Comparison of ENCODE assay signal across 8 mouse cellular contexts in genomic region chr1:182764541-182765281, GRCm38 (mm10). TPM values are rescaled to one million over a fixed set of nuclear protein-coding genes. Genes with fewer than 3 reads are reported as not detected.
A peak's percentile ranks its signal among the peaks of the same experiment; 100 is the strongest.
DNase-seq lines count a peak whose midpoint lies in the region; ATAC-seq and TF ChIP-seq lines count a peak whose summit lies in the region.

No protein-coding gene starts in this region.

- H3K4me1 ChIP-seq in heart, embryonic 13.5 days = peaks cover 15% of the 10 kb centered on the region

- H3K27me3 ChIP-seq in heart, embryonic 13.5 days (replicated peaks) = peaks cover 35% of the 10 kb centered on the region
- H3K27me3 ChIP-seq in myocyte (ENCODE audit: control insufficient read depth, insufficient read depth, insufficient read length) = peaks cover 20% of the 10 kb centered on the region

- ATAC-seq in heart, embryonic 13.5 days (ENCODE audit: extremely low read depth, insufficient number of reproducible peaks, low FRiP score, low TSS enrichment) = no peak
- ATAC-seq in megakaryocyte-erythroid progenitor cell, adult 5-6 weeks (replicated peaks; ENCODE audit: low FRiP score, low TSS enrichment, poor library complexity, severe bottlenecking) = no peak

- H3K4me3 ChIP-seq in heart, embryonic 13.5 days = peak overlapping the region; percentile 70
- peak overlapping the region; percentile 85 for H3K4me3 ChIP-seq in left cerebral cortex, adult 2 months
- no peak overlapping the region for H3K4me3 ChIP-seq in myocyte

- TF ChIP-seq POLR2A in myocyte (IDR thresholded peaks at IDR 0.05; ENCODE audit: insufficient read length, low read depth) = no peak

- H3K4me2 ChIP-seq in heart, embryonic 13.5 days = peak overlapping the region; percentile 91
- H3K4me2 ChIP-seq in myocyte (ENCODE audit: low read depth) = peak overlapping the region; percentile 50

- no peak overlapping the region for H3K27ac ChIP-seq in heart, embryonic 13.5 days (replicated peaks)
- peak overlapping the region; percentile 91 for H3K27ac ChIP-seq in left cerebral cortex, adult 2 months

- 3% methylated on average over 27 of the region's 27 CpGs for WGBS in heart, embryonic 13.5 days

- H3ac ChIP-seq in myocyte (ENCODE audit: control insufficient read depth, insufficient read length) = no peak overlapping the region

- intact Hi-C loops in left cerebral cortex, adult 2 months (cut with DNase I) = loop anchor here (1.0 to 5.0 kb wide), 2 partner anchors 30 to 133 kb away; no protein-coding TSS in a partner anchor

- no peak for TF ChIP-seq CTCF in left cerebral cortex, adult 2 months (IDR thresholded peaks at IDR 0.05)

- H3K79me2 ChIP-seq in myocyte (ENCODE audit: control insufficient read depth, insufficient read depth) = no peaks in the 10 kb centered on the region

- no peaks in the 10 kb centered on the region for H3K9me3 ChIP-seq in heart, embryonic 13.5 days

- no peaks in the 10 kb centered on the region for H3K36me3 ChIP-seq in heart, embryonic 13.5 days
- no peaks in the 10 kb centered on the region for H3K36me3 ChIP-seq in myocyte (ENCODE audit: control insufficient read depth, insufficient read depth)

- peak; percentile 22 to 42 for DNase-seq in left cerebral cortex, adult 18-20 months (ENCODE audit: low spot score in 2 of 2)
- no peak for DNase-seq in left cerebral cortex, adult 11 months (ENCODE audit: low spot score)
- peak; percentile 65 for DNase-seq in cerebellum, adult 9-11 months
- peak in 1 of 2 experiments; percentile 38 for DNase-seq in left cerebral cortex, adult 2 months (ENCODE audit: extremely low spot score in 1 of 2, low spot score in 2 of 2)
- no peak for DNase-seq in spleen, postnatal 4 days (ENCODE audit: low spot score in 2 of 2)

- peak overlapping the region; percentile 80 for H3K9ac ChIP-seq in heart, embryonic 13.5 days

TF ChIP-seq in myocyte, 11 proteins besides CTCF, POLR2A, EP300 and RAD21:
- no peak for TF ChIP-seq TCF3 (IDR thresholded peaks at IDR 0.05; ENCODE audit: insufficient read length, low read depth)
- no peak for TF ChIP-seq CEBPB (IDR thresholded peaks at IDR 0.05; ENCODE audit: insufficient read depth, poor library complexity, severe bottlenecking)
- TF ChIP-seq POLR2AphosphoS2 (IDR thresholded peaks at IDR 0.05; ENCODE audit: insufficient read length, low read depth) = no peak
- TF ChIP-seq USF1 (IDR thresholded peaks at IDR 0.05; ENCODE audit: low read depth) = no peak
- no peak for TF ChIP-seq SRF (IDR thresholded peaks at IDR 0.05; ENCODE audit: control insufficient read depth, insufficient read length, low read depth)
- TF ChIP-seq MAX (IDR thresholded peaks at IDR 0.05; ENCODE audit: low read depth) = no peak
- TF ChIP-seq MYOG (IDR thresholded peaks at IDR 0.05; ENCODE audit: control insufficient read depth in 1 of 3, insufficient read depth in 1 of 3, insufficient read length in 2 of 3, low read depth in 2 of 3) = no peak
- no peak for TF ChIP-seq E2F4 (IDR thresholded peaks at IDR 0.05; ENCODE audit: insufficient read depth)
- TF ChIP-seq REST (IDR thresholded peaks at IDR 0.05; ENCODE audit: insufficient read depth, insufficient read length) = no peak
- no peak for TF ChIP-seq MYOD1 (IDR thresholded peaks at IDR 0.05; ENCODE audit: control insufficient read depth in 1 of 3, insufficient read length in 2 of 3, low read depth in 2 of 3)

RNA-seq across cellular contexts. Expression of gene Susd4, which starts 1.1 kb away (rescaled TPM):
- total RNA-seq in left cerebral cortex, adult 18-20 months (2021) = 100 to 1,000 TPM; 105 to 117 TPM
- 4.9 and 5.5 TPM in 2 replicates for polyA plus RNA-seq in heart, embryonic 13.5 days (2015; fragmentation: Nextera tagmentation; extraction: Ambion mirVana)
- total RNA-seq in left cerebral cortex, adult 2 months (2021) = 100 to 1,000 TPM; 105 to 111 TPM
- 0.04 TPM for polyA plus RNA-seq in myocyte (2012; fragmentation: generic; extraction: Trizol)
- total RNA-seq in megakaryocyte-erythroid progenitor cell, adult 5-6 weeks (2014; fragmentation: Nextera tagmentation) = 0.12 and 0.26 TPM in 2 replicates
- total RNA-seq in megakaryocyte-erythroid progenitor cell, adult 5-6 weeks (2017) = not detected in 2 replicates

RNA-seq across cellular contexts. Expression of gene Ccdc185, which starts 15.7 kb away (rescaled TPM):
- total RNA-seq in left cerebral cortex, adult 18-20 months (2021) = under 1 TPM; 0.16 to 0.26 TPM
- not detected in 2 replicates for polyA plus RNA-seq in heart, embryonic 13.5 days (2015; fragmentation: Nextera tagmentation; extraction: Ambion mirVana)
- under 1 TPM in 1 of 2 experiments, not detected in 1; 0.21 TPM for total RNA-seq in left cerebral cortex, adult 2 months (2021)
- not detected for polyA plus RNA-seq in myocyte (2012; fragmentation: generic; extraction: Trizol)
- not detected in 2 replicates for total RNA-seq in megakaryocyte-erythroid progenitor cell, adult 5-6 weeks (2014; fragmentation: Nextera tagmentation)
- total RNA-seq in megakaryocyte-erythroid progenitor cell, adult 5-6 weeks (2017) = not detected in 2 replicates

Comparison
In these comparisons a context has a peak if more than half of its experiments do, and no peak if none do; other contexts are left out.
1. DNase-seq: peak in left cerebral cortex, adult 18-20 months (2 of 2) and cerebellum, adult 9-11 months (single experiment); none in left cerebral cortex, adult 11 months (single experiment) and spleen, postnatal 4 days (0 of 2).
2. RNA of gene Susd4, which starts 1.1 kb away (total RNA-seq): 105 to 117 TPM in left cerebral cortex, adult 18-20 months and 105 to 111 TPM in left cerebral cortex, adult 2 months; 0.12 to 0.26 TPM in megakaryocyte-erythroid progenitor cell, adult 5-6 weeks; every median in the first group is over 10 times any median in the second.